Mouse (Mus musculus) hindbrain, embryonic 10.5 days (tissue): Measurements from ENCODE around the gene Sytl3. TPM values are rescaled to one million over a fixed set of nuclear protein-coding genes. Genes with fewer than 3 reads are reported as not detected.

Experiments used
- DNase-seq: peaks from one replicate; pipeline ENCODE4 v3.0.0-alpha.2; 2017; ENCODE audit warnings: low spot score
- H3K27ac ChIP-seq: fragments of 300-500 bp; sonication (generic); 2 replicates; pipeline ENCODE4 v1.5.1; 2016; ENCODE audit warnings: mild to moderate bottlenecking, moderate library complexity
- H3K27me3 ChIP-seq: fragments of 300-500 bp; sonication (generic); 2 replicates; pipeline ENCODE4 v1.6.1; 2016; ENCODE audit warnings: mild to moderate bottlenecking; ENCODE audit not compliant: poor library complexity, insufficient read depth, severe bottlenecking
- H3K36me3 ChIP-seq: fragments of 300-500 bp; sonication (generic); 2 replicates; pipeline ENCODE4 v1.6.1; 2016; ENCODE audit warnings: mild to moderate bottlenecking, moderate library complexity
- H3K4me1 ChIP-seq: fragments of 300-500 bp; sonication (generic); replicated peaks from 2 replicates; pipeline ENCODE4 v1.6.1; 2016; ENCODE audit warnings: mild to moderate bottlenecking
- H3K4me3 ChIP-seq: fragments of 300-500 bp; sonication (generic); 2 replicates; pipeline ENCODE4 v1.5.1; 2016; ENCODE audit warnings: mild to moderate bottlenecking, moderate library complexity
- H3K9me3 ChIP-seq: fragments of 300-500 bp; sonication (generic); 2 replicates; pipeline ENCODE4 v1.6.1; 2016; ENCODE audit warnings: mild to moderate bottlenecking, moderate library complexity
- WGBS: fragments of 180-500 bp; shearing (Covaris S2); methylation state at CpG from one replicate; pipeline ENCODE4 v1.1.7; 2016; 5-methylcytosine and 5-hydroxymethylcytosine counted together
- polyA plus RNA-seq: library from polyadenylated mRNA; unstranded; fragments of >200 nt; fragmentation: Nextera tagmentation; extraction: Ambion mirVana; gene quantifications from 2 replicates; pipeline ENCODE4 v1.2.1, GENCODE M21; 2016

Sytl3 gene
- polyA plus RNA-seq, 1 experiment from 2014 or later = 0.29 TPM

- Histone ChIP-seq H3K4me3 (no peak overlapping the region), H3K9me3 (no peaks in the 10 kb centered on the region), H3K36me3 (no peaks in the 10 kb centered on the region), H3K4me1 (peaks cover 71% of the 10 kb centered on the region), H3K27me3 (no peaks in the 10 kb centered on the region), H3K27ac (peak overlapping the region; percentile 81)
- no peak for DNase-seq
- 62% methylated on average over 4 of the region's 4 CpGs for WGBS
These were observed 105.8 kb downstream of the Sytl3 start for GRCm38 (mm10) chr17:6764730-6765129.

- DNase-seq = peak; percentile 39
- Histone ChIP-seq H3K27me3 (no peaks in the 10 kb centered on the region), H3K36me3 (no peaks in the 10 kb centered on the region), H3K9me3 (no peaks in the 10 kb centered on the region), H3K4me3 (no peak overlapping the region), H3K27ac (peak overlapping the region; percentile 81), H3K4me1 (peaks cover 72% of the 10 kb centered on the region)
- 19% methylated on average over 2 of the region's 2 CpGs for WGBS
These were observed 107.0 kb downstream of the Sytl3 start for GRCm38 (mm10) chr17:6765886-6766285.

GRCm38 (mm10) chr17:6766823-6767222 lies 107.9 kb downstream of the Sytl3 start:
- H3K27me3 ChIP-seq = no peaks in the 10 kb centered on the region
- no peaks in the 10 kb centered on the region for H3K36me3 ChIP-seq
- no peak overlapping the region for H3K4me3 ChIP-seq
- H3K4me1 ChIP-seq = peaks cover 75% of the 10 kb centered on the region
- no peak for DNase-seq
- H3K9me3 ChIP-seq = no peaks in the 10 kb centered on the region
- WGBS = 77% methylated on average over 4 of the region's 4 CpGs
- peak overlapping the region; percentile 81 for H3K27ac ChIP-seq

GRCm38 (mm10) chr17:6767771-6768170 lies 108.9 kb downstream of the Sytl3 start:
- Histone ChIP-seq H3K27me3 (no peaks in the 10 kb centered on the region), H3K4me3 (no peak overlapping the region), H3K4me1 (peaks cover 73% of the 10 kb centered on the region), H3K27ac (0 out of 2 replicates have a peak overlapping the region, but pooled peaks have one; percentile 62), H3K9me3 (no peaks in the 10 kb centered on the region), H3K36me3 (no peaks in the 10 kb centered on the region)
- WGBS = 57% methylated on average over 5 of the region's 5 CpGs
- no peak for DNase-seq

- no peak for DNase-seq
- no peaks in the 10 kb centered on the region for H3K27me3 ChIP-seq
- 91% methylated on average over 5 of the region's 5 CpGs for WGBS
- peaks cover 69% of the 10 kb centered on the region for H3K4me1 ChIP-seq
- H3K36me3 ChIP-seq = no peaks in the 10 kb centered on the region
- no peak overlapping the region for H3K4me3 ChIP-seq
- peak overlapping the region; percentile 62; the same call in 1 of the 2 replicates for H3K27ac ChIP-seq
- H3K9me3 ChIP-seq = no peaks in the 10 kb centered on the region
These were observed 109.5 kb downstream of the Sytl3 start for GRCm38 (mm10) chr17:6768301-6768788.

- Histone ChIP-seq H3K27me3 (no peaks in the 10 kb centered on the region), H3K4me3 (no peak overlapping the region), H3K4me1 (peaks cover 67% of the 10 kb centered on the region), H3K36me3 (no peaks in the 10 kb centered on the region), H3K27ac (no peak overlapping the region), H3K9me3 (no peaks in the 10 kb centered on the region)
- no peak for DNase-seq
- WGBS = 66% methylated on average over 4 of the region's 4 CpGs
These were observed 110.7 kb downstream of the Sytl3 start for GRCm38 (mm10) chr17:6769602-6770001.

- no peak for DNase-seq
- H3K9me3 ChIP-seq = no peaks in the 10 kb centered on the region
- no peaks in the 10 kb centered on the region for H3K27me3 ChIP-seq
- no peaks in the 10 kb centered on the region for H3K36me3 ChIP-seq
- peaks cover 64% of the 10 kb centered on the region for H3K4me1 ChIP-seq
- no peak overlapping the region for H3K4me3 ChIP-seq
- peak overlapping the region; percentile 69 for H3K27ac ChIP-seq
- 84% methylated on average over 16 of the region's 16 CpGs for WGBS
These were observed 113.0 kb downstream of the Sytl3 start for GRCm38 (mm10) chr17:6771661-6772489.

- 74% methylated on average over 5 of the region's 5 CpGs for WGBS
- peaks cover 66% of the 10 kb centered on the region for H3K4me1 ChIP-seq
These were observed 113.5 kb downstream of the Sytl3 start for GRCm38 (mm10) chr17:6772490-6772773.

GRCm38 (mm10) chr17:6773249-6773966 lies 114.5 kb downstream of the Sytl3 start:
- no peak overlapping the region for H3K27ac ChIP-seq
- no peak for DNase-seq
- no peak overlapping the region for H3K4me3 ChIP-seq
- H3K9me3 ChIP-seq = no peaks in the 10 kb centered on the region
- WGBS = 89% methylated on average over 14 of the region's 14 CpGs
- H3K36me3 ChIP-seq = no peaks in the 10 kb centered on the region
- no peaks in the 10 kb centered on the region for H3K27me3 ChIP-seq
- peaks cover 64% of the 10 kb centered on the region for H3K4me1 ChIP-seq

More at GRCm38 (mm10) chr17:6772490-6772773, 113.5 kb downstream of the Sytl3 start:
- Histone ChIP-seq H3K27ac (no peak overlapping the region), H3K36me3 (no peaks in the 10 kb centered on the region), H3K4me3 (no peak overlapping the region), H3K27me3 (no peaks in the 10 kb centered on the region), H3K9me3 (no peaks in the 10 kb centered on the region)
- no peak for DNase-seq

- Histone ChIP-seq H3K9me3 (no peaks in the 10 kb centered on the region), H3K4me1 (peaks cover 72% of the 10 kb centered on the region), H3K27ac (no peak overlapping the region)
These were observed 116.3 kb downstream of the Sytl3 start for GRCm38 (mm10) chr17:6775221-6775620.

GRCm38 (mm10) chr17:6775671-6776070 lies 116.8 kb downstream of the Sytl3 start:
- H3K4me1 ChIP-seq = peaks cover 74% of the 10 kb centered on the region
- peaks cover 14% of the 10 kb centered on the region for H3K27me3 ChIP-seq

More at GRCm38 (mm10) chr17:6775221-6775620, 116.3 kb downstream of the Sytl3 start:
- WGBS = 53% methylated on average over 9 of the region's 9 CpGs
- peaks cover 9% of the 10 kb centered on the region for H3K27me3 ChIP-seq
- no peaks in the 10 kb centered on the region for H3K36me3 ChIP-seq
- peak; percentile 23 for DNase-seq
- H3K4me3 ChIP-seq = no peak overlapping the region

GRCm38 (mm10) chr17:6776123-6776522 lies 117.2 kb downstream of the Sytl3 start:
- Histone ChIP-seq H3K36me3 (no peaks in the 10 kb centered on the region), H3K9me3 (no peaks in the 10 kb centered on the region), H3K27me3 (peaks cover 18% of the 10 kb centered on the region), H3K27ac (peak overlapping the region; percentile 76), H3K4me3 (no peak overlapping the region), H3K4me1 (peaks cover 78% of the 10 kb centered on the region)
- WGBS = 51% methylated on average over 6 of the region's 6 CpGs
- DNase-seq = no peak

More at GRCm38 (mm10) chr17:6775671-6776070, 116.8 kb downstream of the Sytl3 start:
- H3K27ac ChIP-seq = peak overlapping the region; percentile 76
- no peak for DNase-seq
- WGBS = 75% methylated on average over 4 of the region's 4 CpGs
- H3K9me3 ChIP-seq = no peaks in the 10 kb centered on the region
- H3K36me3 ChIP-seq = no peaks in the 10 kb centered on the region
- no peak overlapping the region for H3K4me3 ChIP-seq

GRCm38 (mm10) chr17:6776576-6776975 lies 117.7 kb downstream of the Sytl3 start:
- no peaks in the 10 kb centered on the region for H3K9me3 ChIP-seq
- peak overlapping the region; percentile 76 for H3K27ac ChIP-seq
- no peak for DNase-seq
- no peak overlapping the region for H3K4me3 ChIP-seq
- H3K4me1 ChIP-seq = peaks cover 79% of the 10 kb centered on the region
- 36% methylated on average over 5 of the region's 5 CpGs for WGBS
- H3K27me3 ChIP-seq = peaks cover 23% of the 10 kb centered on the region
- no peaks in the 10 kb centered on the region for H3K36me3 ChIP-seq
